Mouse (Mus musculus): ENCODE measurements around the gene Bdh1.
"Not testable (repeated sequence)": the region's sequence is repeated elsewhere in the genome, so short reads cannot be mapped to it uniquely, and the experiment has no call there.

The Bdh1 gene

GRCm38 (mm10) chr16:31465630-31466029, 43.5 kb downstream of the Bdh1 start:
- peak; percentile 59 for DNase-seq

- DNase-seq, result no peak
Measured at GRCm38 (mm10) chr16:31466106-31466505, 44.0 kb downstream of the Bdh1 start.

GRCm38 (mm10) chr16:31470819-31471218, 48.7 kb downstream of the Bdh1 start:
- DNase-seq, result not testable (repeated sequence)

GRCm38 (mm10) chr16:31471994-31472393, 49.9 kb downstream of the Bdh1 start:
- DNase-seq, result no peak

GRCm38 (mm10) chr16:31473226-31473625, 51.1 kb downstream of the Bdh1 start:
- no peak for DNase-seq

- DNase-seq, result no peak
Measured at GRCm38 (mm10) chr16:31475123-31475968, 53.3 kb downstream of the Bdh1 start.

- no peak for DNase-seq
Measured at GRCm38 (mm10) chr16:31476872-31477603, 55.0 kb downstream of the Bdh1 start.

- DNase-seq, result no peak
Measured at GRCm38 (mm10) chr16:31485336-31485735, 63.3 kb downstream of the Bdh1 start.

DNA sequence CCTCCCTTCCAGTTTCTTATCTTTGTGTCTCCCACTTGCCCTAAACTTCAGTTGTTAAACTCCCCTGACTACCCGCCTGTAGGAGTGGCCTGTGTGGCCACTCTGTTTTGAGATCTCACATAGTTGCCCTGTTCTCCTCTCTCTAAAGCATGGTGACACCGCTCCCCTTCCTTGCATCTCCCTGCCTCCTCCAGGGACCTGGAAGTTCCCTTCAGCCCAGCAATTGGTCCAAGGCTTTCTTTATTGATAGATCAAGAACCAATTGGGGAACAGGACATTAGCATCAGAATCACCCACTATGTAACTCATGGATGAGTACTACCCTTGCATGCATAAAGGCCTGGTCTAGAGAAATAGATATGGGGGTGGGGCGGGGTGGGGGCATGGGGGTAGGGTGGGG, 65.2 kb downstream of the Bdh1 start:
- no peak for DNase-seq

DNA sequence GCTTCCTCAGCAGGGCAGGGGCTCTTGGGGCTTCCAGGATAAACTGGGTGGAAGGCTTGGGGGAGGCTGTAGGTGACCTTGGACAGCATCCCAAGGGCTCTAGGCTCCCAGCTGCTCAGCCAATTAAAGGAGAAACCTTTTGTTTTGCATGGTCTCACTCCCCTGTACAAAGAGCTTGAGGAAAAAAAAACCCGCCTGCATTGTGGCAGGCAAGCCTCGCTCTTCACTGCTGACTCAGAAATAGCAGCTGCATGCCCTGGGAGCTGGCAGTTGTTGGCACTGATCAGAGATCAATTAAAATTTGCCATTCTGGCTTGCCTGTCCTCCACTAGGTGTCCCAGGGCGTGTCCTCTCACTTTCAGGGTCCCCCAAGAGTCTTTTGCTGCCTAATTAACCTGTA, 67.0 kb downstream of the Bdh1 start:
- no peak for DNase-seq

- no peak for DNase-seq
Measured at GRCm38 (mm10) chr16:31490967-31491366, 68.9 kb downstream of the Bdh1 start.

DNA sequence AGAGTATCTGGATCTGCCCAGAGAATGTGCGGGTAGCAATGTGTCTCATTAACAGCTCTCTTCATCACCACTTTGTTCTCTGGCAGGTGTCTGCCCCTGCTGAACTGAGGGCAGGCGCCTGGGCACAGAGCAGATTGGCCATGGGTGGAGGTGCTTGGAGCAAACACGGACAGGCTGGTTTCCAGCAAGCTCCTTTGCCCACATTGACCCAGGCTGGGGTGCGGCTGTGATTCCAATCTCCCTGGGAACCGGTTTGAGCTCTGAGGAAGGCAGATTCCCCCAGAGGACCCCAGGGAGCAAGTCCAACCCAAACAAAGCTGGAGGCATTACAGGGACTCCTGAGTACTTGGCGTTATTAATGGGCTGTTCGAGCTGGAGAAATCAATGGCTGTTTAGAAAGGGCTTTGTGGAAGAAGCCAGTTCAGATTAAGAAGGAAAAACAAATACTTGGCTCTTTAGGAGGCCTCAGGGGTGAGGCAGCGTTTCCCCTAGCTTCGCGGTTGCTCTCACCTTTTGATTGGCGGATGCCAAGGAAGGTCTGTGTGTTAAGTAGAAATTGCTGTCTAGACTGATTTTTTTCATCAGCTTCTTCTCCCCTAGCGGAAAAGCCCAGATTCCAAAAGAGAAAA, 71.0 kb downstream of the Bdh1 start:
- no peak for DNase-seq

DNA sequence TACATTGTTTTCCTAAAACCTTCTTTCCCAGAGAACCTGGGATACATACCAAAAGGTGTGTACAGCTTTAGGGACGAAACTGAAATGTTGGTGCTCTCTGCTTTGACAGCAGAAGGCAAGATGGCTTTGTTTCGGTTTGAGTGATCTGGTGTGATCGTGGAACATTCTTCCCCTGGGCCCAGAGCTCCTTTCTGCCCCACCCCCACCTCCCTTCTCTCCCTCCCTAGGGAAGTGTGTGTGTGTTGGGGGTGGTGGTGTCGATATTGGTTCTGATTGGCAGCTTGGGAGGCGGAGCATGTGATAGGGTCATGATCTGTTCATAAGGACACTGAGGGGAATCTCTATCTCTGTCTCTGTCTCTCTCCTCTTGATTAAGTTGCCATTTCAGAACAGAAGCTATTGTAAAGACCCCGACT, 71.5 kb downstream of the Bdh1 start:
- DNase-seq, result no peak

- DNase-seq, result peak; percentile 32
Measured at GRCm38 (mm10) chr16:31493991-31494390, 71.9 kb downstream of the Bdh1 start.

DNA sequence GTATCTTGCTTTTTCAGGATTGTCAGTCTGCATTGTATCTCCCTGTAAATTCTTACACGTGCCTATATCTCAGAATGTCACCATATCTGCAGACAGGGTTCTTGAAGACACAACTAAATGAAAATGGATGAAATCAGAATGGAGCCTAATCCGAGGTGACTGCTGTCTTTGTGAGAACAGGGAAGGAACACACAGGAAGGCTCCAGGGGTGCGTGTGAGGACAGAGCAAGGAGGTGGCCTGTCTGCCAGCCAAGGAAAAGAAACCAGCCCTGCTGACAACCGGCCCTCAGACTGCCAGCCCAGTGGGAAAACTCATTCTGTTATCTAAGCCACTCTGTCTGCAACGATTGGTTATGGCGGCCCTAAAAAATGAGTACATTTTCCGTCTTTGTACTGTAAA, 73.3 kb downstream of the Bdh1 start:
- DNase-seq, result no peak

DNA sequence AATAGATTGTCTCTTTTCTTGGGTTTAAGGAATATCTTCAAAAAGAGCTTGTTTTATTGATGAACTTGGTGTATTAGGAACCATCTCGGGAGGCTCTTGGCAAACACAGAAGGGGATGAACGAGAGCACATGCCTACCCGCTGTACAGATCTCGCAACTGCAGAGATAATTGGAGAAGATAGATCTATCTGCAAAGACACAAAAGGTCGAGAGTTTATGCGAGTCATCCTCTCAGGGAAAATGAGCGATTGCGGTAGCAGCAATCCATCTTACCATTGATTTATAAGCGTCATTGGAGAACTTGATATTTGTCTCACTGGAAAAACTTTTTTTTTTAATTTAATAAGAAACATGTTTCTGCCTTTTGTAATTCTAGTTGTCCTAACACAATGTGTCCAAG, 73.7 kb downstream of the Bdh1 start:
- no peak for DNase-seq

GRCm38 (mm10) chr16:31498336-31498735, 76.3 kb downstream of the Bdh1 start:
- DNase-seq, result no peak

GRCm38 (mm10) chr16:31499021-31499420, 76.9 kb downstream of the Bdh1 start:
- DNase-seq, result no peak

DNA sequence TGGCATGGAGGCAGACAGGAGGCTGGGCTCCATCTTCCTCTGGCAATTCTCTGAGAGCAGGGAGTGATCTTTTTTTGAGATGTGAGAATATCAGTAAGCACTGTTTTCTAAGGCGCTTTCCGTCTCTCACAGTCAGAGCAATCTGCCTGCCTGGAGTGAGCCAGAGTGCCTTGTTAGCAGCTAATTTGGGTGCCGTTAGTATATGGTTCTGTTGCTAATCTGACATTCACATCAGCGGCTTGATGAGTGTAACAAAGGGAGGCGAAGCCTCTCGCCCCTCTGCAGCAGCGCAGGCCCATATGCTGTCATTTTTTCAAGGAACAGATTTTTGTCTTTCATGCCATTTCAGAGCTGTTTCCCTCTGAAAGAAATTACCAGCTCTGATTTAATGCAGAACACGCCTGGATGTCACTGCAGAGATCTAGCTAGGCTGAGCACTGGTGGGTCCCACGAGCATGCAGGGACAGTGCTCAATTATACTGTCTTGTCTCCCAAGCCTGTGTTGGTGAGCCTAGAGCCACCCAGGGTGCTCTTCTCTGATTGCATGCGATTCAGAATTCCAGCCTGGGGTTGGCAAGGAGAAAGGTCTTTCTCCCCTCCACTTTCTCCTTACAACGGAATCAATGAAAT, 77.7 kb downstream of the Bdh1 start:
- no peak for DNase-seq

GRCm38 (mm10) chr16:31500532-31500931, 78.5 kb downstream of the Bdh1 start:
- DNase-seq, result no peak

DNA sequence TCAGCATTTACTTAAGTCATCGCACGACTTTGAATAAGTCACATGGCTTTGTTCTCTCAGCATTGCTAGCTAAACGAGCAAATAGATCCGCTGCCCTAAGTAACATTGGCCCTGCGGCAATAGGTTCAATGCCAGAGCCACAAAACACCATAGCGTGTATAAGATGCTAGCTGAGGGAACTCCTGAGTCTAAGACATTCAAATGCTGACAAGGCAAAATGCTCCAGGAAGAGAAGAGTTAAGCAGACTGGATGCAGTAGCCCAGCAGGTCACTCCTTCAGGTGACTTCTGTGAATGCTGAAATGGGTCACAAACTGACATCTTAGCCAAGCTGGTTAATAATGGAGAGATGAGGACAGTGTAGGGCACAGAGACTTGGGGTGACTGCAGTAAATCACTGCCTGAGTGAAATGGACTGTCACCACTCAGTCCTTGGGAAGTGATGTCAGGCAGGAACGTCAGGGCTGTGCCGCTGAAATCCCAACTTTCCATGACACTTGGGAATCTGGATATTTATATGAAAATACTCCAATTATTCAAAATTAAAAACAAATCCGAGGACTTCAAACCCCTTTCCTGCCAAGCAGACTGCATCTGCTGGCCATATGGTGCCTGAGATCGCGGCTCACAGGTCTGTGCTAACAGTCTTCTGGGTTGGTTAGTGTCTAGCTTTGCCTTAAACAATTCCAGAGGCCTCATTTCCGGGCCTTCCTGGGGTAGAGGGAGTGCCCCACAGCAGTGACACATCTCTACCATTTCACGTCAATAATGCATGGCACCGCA, 79.1 kb downstream of the Bdh1 start:
- DNase-seq, result no peak

DNA sequence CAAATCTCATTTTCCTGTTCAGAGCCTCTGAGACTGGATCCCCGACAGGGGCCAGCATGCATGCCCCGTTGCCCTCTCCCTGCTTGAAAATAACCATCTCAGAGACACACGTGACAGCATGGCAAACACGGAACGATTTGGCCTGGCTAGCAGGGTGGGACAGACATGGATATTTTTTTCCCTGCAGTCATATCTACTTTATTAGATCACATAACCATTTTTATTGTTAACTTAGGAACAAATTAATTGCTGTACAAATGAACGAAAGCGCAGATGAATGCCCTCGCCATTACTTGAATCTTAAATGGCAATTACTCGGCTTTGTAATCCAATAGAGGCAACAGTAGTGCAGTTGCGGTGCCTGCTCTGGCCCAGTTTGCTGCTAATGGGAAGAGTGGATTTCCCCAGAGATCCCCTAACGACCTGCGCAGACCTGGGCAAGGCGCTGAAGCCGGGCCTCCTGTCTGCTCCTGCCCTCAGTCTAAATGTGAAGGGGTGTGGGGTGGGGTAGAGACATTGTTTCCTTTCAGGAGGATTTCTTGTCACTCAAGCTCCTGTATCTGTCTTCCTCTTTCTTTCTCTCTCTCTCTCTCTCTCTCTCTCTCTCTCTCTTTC, 79.8 kb downstream of the Bdh1 start:
- no peak for DNase-seq

Measured in kidney, adult 9 months (tissue).